Mouse (Mus musculus) cerebellum, adult 2 months (tissue): ENCODE data around the gene Ano9.

Experiments
- CTCF ChIP-seq: fragments of 200-500 bp; IDR thresholded peaks from 2 replicates; pipeline ENCODE4 v1.5.1; 2011; ENCODE audit warnings: low read depth, mild to moderate bottlenecking, control low read depth, low read length, moderate library complexity, borderline replicate concordance; ENCODE audit not compliant: insufficient read depth
- POLR2A ChIP-seq: fragments of 200-500 bp; IDR thresholded peaks from 2 replicates; pipeline ENCODE4 v1.6.1; 2011; ENCODE audit warnings: low read length, control low read depth, borderline replicate concordance; ENCODE audit not compliant: insufficient read depth

DNA sequence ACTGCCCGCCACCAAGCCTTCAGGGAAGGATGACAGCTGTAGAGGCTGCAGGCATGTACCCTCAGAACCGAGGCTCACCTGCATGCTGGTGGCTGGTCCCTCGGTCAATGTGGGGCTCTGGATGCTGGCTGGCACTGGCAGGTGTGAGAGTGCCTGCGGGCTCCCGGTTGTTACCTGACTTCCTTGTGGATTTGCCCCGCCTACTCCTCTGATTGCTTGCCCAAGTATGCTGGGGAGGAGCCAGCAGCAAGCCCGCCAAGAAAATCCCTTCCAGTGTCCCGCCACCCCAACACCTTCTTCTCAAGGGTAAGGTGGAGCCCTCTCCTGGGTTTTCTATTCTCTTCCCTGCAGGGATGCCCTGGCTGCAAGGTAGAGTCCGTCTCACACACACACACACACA, at the start of gene Ano9:
- TF ChIP-seq POLR2A = no peak
- TF ChIP-seq CTCF = no peak
